7 mouse cellular contexts compared by ENCODE assay signal in genomic region chr9:83726105-83726504, GRCm38 (mm10).
DNase-seq lines count a peak whose midpoint lies in the region; ATAC-seq lines count a peak whose summit lies in the region.

No protein-coding gene starts in this region.

- peak; percentile 40 for DNase-seq in kidney, adult 18-20 months
- DNase-seq in NIH3T3 (ENCODE audit: low read depth): peak; percentile 11
- DNase-seq in cerebellum, adult 9-11 months: peak; percentile 10
- peak; percentile 42 to 67 for DNase-seq in layer of hippocampus, postnatal 14 days (ENCODE audit: low spot score in 2 of 2)
- DNase-seq in urinary bladder, adult 2 months (ENCODE audit: low spot score): no peak

- H3K36me3 ChIP-seq in kidney, embryonic 15.5 days: no peaks in the 10 kb centered on the region
- H3K36me3 ChIP-seq in forebrain, embryonic 13.5 days (ENCODE audit: poor library complexity, severe bottlenecking): no peaks in the 10 kb centered on the region

- H3K27me3 ChIP-seq in kidney, embryonic 15.5 days: peaks cover 5% of the 10 kb centered on the region; the same call in 1 of the 2 replicates
- no peaks in the 10 kb centered on the region for H3K27me3 ChIP-seq in forebrain, embryonic 13.5 days

- no peaks in the 10 kb centered on the region for H3K9me3 ChIP-seq in kidney, embryonic 15.5 days (replicated peaks)
- H3K9me3 ChIP-seq in forebrain, embryonic 13.5 days (replicated peaks): no peaks in the 10 kb centered on the region

- no peak overlapping the region for H3K4me3 ChIP-seq in kidney, embryonic 15.5 days (replicated peaks)
- no peak overlapping the region for H3K4me3 ChIP-seq in forebrain, embryonic 13.5 days

- H3K4me1 ChIP-seq in kidney, embryonic 15.5 days: peaks cover 4% of the 10 kb centered on the region; the same call in 1 of the 2 replicates
- peaks cover 9% of the 10 kb centered on the region; the same call in 1 of the 2 replicates for H3K4me1 ChIP-seq in forebrain, embryonic 13.5 days

- H3K27ac ChIP-seq in kidney, embryonic 15.5 days: no peak overlapping the region
- no peak overlapping the region for H3K27ac ChIP-seq in forebrain, embryonic 13.5 days

- H3K9ac ChIP-seq in kidney, embryonic 15.5 days: no peak overlapping the region
- no peak overlapping the region for H3K9ac ChIP-seq in forebrain, embryonic 13.5 days

- 57% methylated on average over 9 of the region's 9 CpGs for WGBS in kidney, embryonic 15.5 days
- WGBS in forebrain, embryonic 13.5 days: 33% methylated on average over 9 of the region's 9 CpGs

- H3K4me2 ChIP-seq in kidney, embryonic 15.5 days: no peak overlapping the region
- no peak overlapping the region for H3K4me2 ChIP-seq in forebrain, embryonic 13.5 days

- no peak for ATAC-seq in kidney, embryonic 15.5 days (replicated peaks; ENCODE audit: low FRiP score)
- ATAC-seq in forebrain, embryonic 13.5 days: no peak
